Mouse (Mus musculus) hindbrain, embryonic 11.5 days (tissue): Measurements from ENCODE around the gene Ctu1. TPM values are rescaled to one million over a fixed set of nuclear protein-coding genes. Genes with fewer than 3 reads are reported as not detected.

Source experiments
- ATAC-seq: fragments of 200-750 bp; cut with Nextera tagmentation; 2 replicates; pipeline ENCODE4 v1.8.0; 2017; ENCODE audit warnings: mild to moderate bottlenecking, moderate TSS enrichment, moderate library complexity; ENCODE audit not compliant: low FRiP score
- DNase-seq: peaks from one replicate; pipeline ENCODE4 v3.0.0-alpha.2; 2015; ENCODE audit warnings: low spot score
- H3K27ac ChIP-seq: fragments of 300-500 bp; sonication (generic); 2 replicates; pipeline ENCODE4 v1.5.1; 2014; ENCODE audit warnings: mild to moderate bottlenecking, low read depth, low read length
- H3K27me3 ChIP-seq: fragments of 300-500 bp; sonication (generic); 2 replicates; pipeline ENCODE4 v1.6.1; 2014; ENCODE audit warnings: mild to moderate bottlenecking, low read length, moderate library complexity, mixed read lengths; ENCODE audit not compliant: control insufficient read depth, insufficient read depth
- H3K36me3 ChIP-seq: fragments of 300-500 bp; sonication (generic); 2 replicates; pipeline ENCODE4 v1.6.1; 2014; ENCODE audit warnings: mild to moderate bottlenecking, low read length, moderate library complexity, mixed read lengths; ENCODE audit not compliant: control insufficient read depth, insufficient read depth
- H3K4me1 ChIP-seq: fragments of 300-500 bp; sonication (generic); replicated peaks from 2 replicates; pipeline ENCODE4 v1.6.1; 2014; ENCODE audit warnings: low read length, mixed read lengths; ENCODE audit not compliant: control insufficient read depth, insufficient read depth
- H3K4me2 ChIP-seq: fragments of 300-500 bp; sonication (generic); replicated peaks from 2 replicates; pipeline ENCODE4 v1.6.1; 2014; ENCODE audit warnings: mild to moderate bottlenecking, low read depth, low read length
- H3K4me3 ChIP-seq: fragments of 300-500 bp; sonication (generic); 2 replicates; pipeline ENCODE4 v1.5.1; 2014; ENCODE audit warnings: low read depth, low read length
- H3K9ac ChIP-seq: fragments of 300-500 bp; sonication (generic); 2 replicates; pipeline ENCODE4 v1.6.1; 2014; ENCODE audit warnings: low read depth, low read length
- H3K9me3 ChIP-seq: fragments of 300-500 bp; sonication (generic); 2 replicates; pipeline ENCODE4 v1.6.1; 2016; ENCODE audit warnings: low read length; ENCODE audit not compliant: control insufficient read depth
- WGBS: fragments of 180-500 bp; shearing (Covaris S2); extraction: QIAGEN DNeasy Blood & Tissue Kit; methylation state at CpG from one replicate; pipeline ENCODE4 v1.1.7; 2014; 5-methylcytosine and 5-hydroxymethylcytosine counted together
- polyA plus RNA-seq: library from polyadenylated mRNA; unstranded; fragments of >200 nt; fragmentation: Nextera tagmentation; extraction: Ambion mirVana; gene quantifications from 2 replicates; pipeline ENCODE4 v1.2.1, GENCODE M21; 2014

Gene Ctu1
- 9.0 and 9.7 TPM in 2 replicates for polyA plus RNA-seq

DNA sequence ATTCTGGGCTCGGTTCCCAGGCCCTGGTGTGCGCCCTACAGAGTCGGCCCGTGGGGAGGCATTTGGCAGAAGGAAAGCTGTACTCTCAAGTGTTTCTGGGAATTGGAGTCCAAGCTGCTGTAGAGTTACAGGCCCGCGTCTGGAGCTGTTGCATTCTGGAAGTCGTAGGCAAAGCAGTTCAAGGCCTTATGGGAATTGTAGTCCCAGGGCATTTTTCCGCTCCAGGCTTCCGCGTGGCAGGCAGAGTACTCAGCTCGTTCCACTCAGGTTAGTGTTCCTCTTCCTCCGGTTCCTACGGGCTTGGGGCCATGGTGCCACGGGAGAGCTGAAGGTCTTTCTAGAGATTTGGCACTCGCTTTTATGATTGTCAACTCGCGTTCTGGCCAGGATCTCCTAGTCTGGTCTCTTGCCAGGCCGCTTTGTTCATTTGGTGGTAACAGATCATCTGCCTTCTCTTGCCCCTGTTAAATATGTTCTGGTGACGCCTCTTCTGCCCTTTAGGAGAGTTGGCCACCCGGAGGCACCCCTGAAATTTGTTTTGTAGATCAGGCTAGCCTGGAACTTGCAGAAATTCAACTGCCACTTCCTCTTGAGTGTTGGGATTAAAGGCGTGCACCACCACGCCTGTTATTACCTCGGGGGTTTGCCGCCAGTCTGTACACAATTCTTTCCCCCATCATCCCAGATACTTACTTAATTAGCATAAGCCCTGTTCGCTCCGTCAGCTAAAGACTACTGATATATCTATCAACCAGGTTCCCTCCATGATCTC, at the start of gene Ctu1:
Ctu1 (plus strand) TSS at position 208 of the 772 bp plus-strand sequence.
- Histone ChIP-seq H3K9ac (peak within 1 kb of the TSS; percentile 46), H3K4me1 (peaks cover 2% of the 10 kb centered on the region; the same call in 1 of the 2 replicates), H3K4me2 (peak within 1 kb of the TSS; percentile 46), H3K27ac (no peak within 1 kb of the TSS), H3K27me3 (no peaks in the 10 kb centered on the region), H3K9me3 (no peaks in the 10 kb centered on the region), H3K36me3 (peaks cover 14% of the 10 kb centered on the region), H3K4me3 (peak within 1 kb of the TSS; percentile 47)
- ATAC-seq (peak; percentile 94), DNase-seq (peak; percentile 89)
- WGBS = under 1% methylated on average over 26 of the region's 26 CpGs

DNA sequence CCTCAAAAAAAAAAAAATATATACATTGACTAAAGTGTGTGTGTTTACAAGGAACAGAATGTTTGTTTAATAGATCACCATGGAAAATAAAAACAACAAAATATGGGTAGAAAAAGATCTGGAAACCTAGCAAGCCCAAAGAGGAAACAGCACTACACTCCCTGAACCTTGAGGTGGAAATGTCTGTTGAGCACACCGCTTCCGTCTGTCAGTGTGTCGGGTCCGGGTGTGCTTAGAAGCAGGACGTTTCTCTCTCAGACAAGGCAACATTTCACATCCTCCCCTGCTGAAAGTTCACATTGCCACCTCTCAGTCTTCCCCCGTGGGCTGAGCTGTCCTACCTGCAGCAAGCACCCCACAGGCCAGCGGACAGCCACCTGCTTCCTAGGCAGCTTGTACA, 48.9 kb upstream of the Ctu1 start:
- Histone ChIP-seq H3K36me3 (no peaks in the 10 kb centered on the region), H3K4me1 (no peaks in the 10 kb centered on the region), H3K27me3 (no peaks in the 10 kb centered on the region), H3K4me2 (no peak overlapping the region), H3K9me3 (no peaks in the 10 kb centered on the region), H3K9ac (no peak overlapping the region), H3K4me3 (no peak overlapping the region), H3K27ac (no peak overlapping the region)
- DNase-seq (no peak), ATAC-seq (no peak)
- WGBS = 84% methylated on average over 7 of the region's 7 CpGs

DNA sequence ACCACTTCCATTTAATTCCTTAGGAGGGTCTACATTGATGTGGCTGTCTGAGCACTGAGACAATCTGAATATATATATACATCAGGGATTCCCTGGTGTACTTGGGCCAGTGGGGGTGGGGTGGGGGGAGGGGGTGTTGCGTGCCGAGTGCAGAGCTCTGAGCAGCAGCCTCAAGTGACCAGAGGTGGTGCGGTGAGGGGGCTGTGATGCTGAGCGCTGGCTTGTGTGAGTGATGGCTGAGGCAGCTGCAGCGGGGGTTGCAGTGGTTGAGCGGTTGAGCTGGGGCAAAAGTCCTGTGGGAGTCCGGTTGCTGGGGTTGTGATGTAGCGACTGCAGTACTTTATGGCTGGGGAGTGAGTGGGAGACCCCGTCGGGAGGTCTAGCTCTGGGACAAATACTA, 48.0 kb upstream of the Ctu1 start:
- Histone ChIP-seq H3K9ac (no peak overlapping the region), H3K4me2 (no peak overlapping the region), H3K27me3 (no peaks in the 10 kb centered on the region), H3K36me3 (no peaks in the 10 kb centered on the region), H3K9me3 (no peaks in the 10 kb centered on the region), H3K4me3 (no peak overlapping the region), H3K27ac (no peak overlapping the region), H3K4me1 (no peaks in the 10 kb centered on the region)
- peak; percentile 13 for DNase-seq
- 17% methylated on average over 10 of the region's 10 CpGs for WGBS
- peak; percentile 63 for ATAC-seq

DNA sequence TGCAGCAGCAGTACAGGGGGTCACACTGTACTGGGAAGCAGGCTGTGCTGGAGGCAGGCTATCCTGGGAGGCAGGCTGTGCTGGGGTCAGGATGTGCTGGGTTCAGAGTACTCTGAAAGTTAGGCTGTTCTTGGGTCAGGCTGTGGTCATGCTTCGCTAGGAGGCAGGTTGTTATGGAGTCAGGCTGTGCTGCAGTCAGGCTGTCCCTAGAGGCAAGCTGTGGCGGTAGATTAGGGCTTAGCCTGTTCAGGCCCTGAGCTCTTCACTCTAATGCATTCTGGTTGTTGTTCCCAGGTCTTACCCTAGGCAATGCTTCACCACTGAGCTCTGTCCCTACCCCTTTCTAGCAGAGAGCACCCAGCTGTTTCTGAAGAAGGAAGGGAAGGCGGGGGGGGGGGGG, 46.8 kb upstream of the Ctu1 start:
- no peaks in the 10 kb centered on the region for H3K4me1 ChIP-seq
- H3K27ac ChIP-seq = no peak overlapping the region
- H3K4me3 ChIP-seq = no peak overlapping the region
- no peaks in the 10 kb centered on the region for H3K27me3 ChIP-seq
- H3K36me3 ChIP-seq = no peaks in the 10 kb centered on the region
- 62% methylated on average over 3 of the region's 3 CpGs for WGBS
- ATAC-seq = 0 out of 2 replicates have a peak, but pooled peaks have one; percentile 43
- DNase-seq = no peak
- H3K9ac ChIP-seq = no peak overlapping the region
- H3K9me3 ChIP-seq = no peaks in the 10 kb centered on the region
- no peak overlapping the region for H3K4me2 ChIP-seq

DNA sequence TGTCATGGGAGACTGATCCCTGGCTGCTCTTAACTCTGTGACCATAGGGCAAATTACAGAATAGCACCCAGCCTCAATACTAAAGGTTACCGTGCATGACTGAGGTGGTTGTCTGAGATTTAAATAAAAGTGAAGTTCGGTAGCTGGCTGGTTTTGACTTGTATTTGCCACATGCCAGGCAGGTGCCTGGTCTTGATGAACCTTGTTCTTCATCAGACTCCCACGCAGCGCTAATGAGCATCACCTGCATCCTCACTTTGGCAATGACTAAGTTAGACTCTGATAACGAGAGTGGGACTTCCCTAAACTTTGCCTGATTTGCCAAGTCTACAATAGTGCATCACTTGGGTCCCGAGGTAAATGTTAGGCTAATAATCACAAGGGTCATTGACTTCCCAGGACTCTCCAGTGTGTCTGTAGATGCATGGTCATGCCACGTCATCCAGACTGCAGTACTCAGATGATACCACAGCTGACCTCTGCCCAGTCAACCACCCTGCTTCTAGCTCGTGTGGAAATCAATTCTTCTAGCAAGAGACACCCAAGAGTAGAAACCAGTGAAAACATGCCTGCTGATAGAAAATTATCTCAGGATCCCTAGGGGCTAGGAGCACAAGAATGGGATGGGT, 45.9 kb upstream of the Ctu1 start:
- no peak for DNase-seq
- no peak overlapping the region for H3K4me2 ChIP-seq
- no peaks in the 10 kb centered on the region for H3K27me3 ChIP-seq
- H3K9ac ChIP-seq = no peak overlapping the region
- no peaks in the 10 kb centered on the region for H3K4me1 ChIP-seq
- no peaks in the 10 kb centered on the region for H3K9me3 ChIP-seq
- no peak for ATAC-seq
- 85% methylated on average over 8 of the region's 8 CpGs for WGBS
- no peak overlapping the region for H3K4me3 ChIP-seq
- H3K27ac ChIP-seq = no peak overlapping the region
- no peaks in the 10 kb centered on the region for H3K36me3 ChIP-seq

DNA sequence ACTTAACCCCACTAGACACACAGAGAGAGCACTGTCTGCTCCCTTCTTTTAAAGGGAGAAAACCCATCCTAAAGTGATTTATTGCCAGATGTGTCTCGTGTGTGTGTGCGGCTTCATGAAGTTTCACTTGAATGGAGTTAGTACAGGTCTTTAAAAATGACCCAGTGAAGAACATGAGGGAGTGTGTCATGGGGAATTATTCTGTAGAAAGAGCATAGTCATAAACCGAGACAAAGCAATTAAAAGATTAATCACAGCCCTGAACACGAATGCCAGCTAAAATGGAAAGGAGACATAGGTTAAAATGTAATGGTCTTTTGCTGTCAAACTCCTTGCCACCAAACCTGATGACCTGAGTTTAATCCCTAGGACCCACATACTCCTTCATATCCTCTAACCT, 37.9 kb upstream of the Ctu1 start:
- Histone ChIP-seq H3K4me1 (no peaks in the 10 kb centered on the region), H3K4me2 (no peak overlapping the region), H3K9ac (no peak overlapping the region), H3K4me3 (no peak overlapping the region), H3K27ac (no peak overlapping the region), H3K9me3 (no peaks in the 10 kb centered on the region), H3K27me3 (no peaks in the 10 kb centered on the region), H3K36me3 (no peaks in the 10 kb centered on the region)
- 83% methylated on average over 4 of the region's 4 CpGs for WGBS
- ATAC-seq (no peak), DNase-seq (no peak)

DNA sequence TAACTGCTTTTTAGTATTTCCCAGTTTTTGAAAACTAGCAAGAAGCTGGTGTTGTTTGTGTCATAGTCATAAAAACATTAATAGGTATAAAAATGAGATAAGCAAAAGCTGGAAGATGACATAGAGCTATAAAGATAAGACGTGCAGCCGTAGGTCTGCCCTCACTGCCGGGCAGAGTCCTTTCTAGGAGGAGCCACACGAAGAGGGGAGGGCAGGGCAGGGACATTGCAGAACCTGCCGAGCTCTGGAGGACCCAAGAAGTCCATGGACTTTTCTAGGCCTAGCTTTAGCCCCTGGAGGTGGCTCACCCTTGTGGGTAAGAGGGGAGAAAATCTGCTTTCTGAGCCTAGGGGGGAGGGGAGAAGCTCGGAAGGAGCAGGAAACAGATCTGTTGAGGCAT, 37.3 kb upstream of the Ctu1 start, which contains the start of gene Ceacam18:
Ceacam18 (plus strand) TSS at position 208 of the 400 bp plus-strand sequence.
- H3K36me3 ChIP-seq = no peaks in the 10 kb centered on the region
- H3K9ac ChIP-seq = no peak within 1 kb of the TSS
- no peaks in the 10 kb centered on the region for H3K27me3 ChIP-seq
- H3K4me2 ChIP-seq = no peak within 1 kb of the TSS
- H3K9me3 ChIP-seq = no peaks in the 10 kb centered on the region
- no peak within 1 kb of the TSS for H3K4me3 ChIP-seq
- no peak for ATAC-seq
- H3K27ac ChIP-seq = no peak within 1 kb of the TSS
- no peak for DNase-seq
- H3K4me1 ChIP-seq = no peaks in the 10 kb centered on the region
- WGBS = 79% methylated on average over 6 of the region's 6 CpGs

DNA sequence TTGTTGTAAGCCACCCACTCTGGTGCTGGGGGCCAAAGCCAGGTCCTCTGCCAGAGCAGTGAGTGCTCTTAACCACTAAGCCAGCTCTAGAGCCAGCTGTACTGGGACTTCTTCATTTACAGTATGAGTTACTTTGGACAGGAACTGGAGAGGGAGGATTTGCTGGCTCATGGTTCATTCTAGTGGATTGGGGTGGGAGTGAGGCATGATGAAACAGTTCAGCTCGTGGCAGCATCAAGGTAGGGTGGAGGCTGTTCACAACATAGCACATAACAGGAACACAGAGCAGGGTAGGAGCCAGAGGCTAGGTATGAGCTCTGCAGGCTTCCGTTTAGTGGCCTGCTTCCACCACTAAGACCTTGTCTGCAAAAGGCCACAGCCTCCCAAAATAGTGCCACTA, 35.6 kb upstream of the Ctu1 start:
- Histone ChIP-seq H3K27ac (no peak overlapping the region), H3K4me2 (no peak overlapping the region), H3K36me3 (no peaks in the 10 kb centered on the region), H3K27me3 (no peaks in the 10 kb centered on the region), H3K4me1 (no peaks in the 10 kb centered on the region), H3K4me3 (no peak overlapping the region), H3K9me3 (no peaks in the 10 kb centered on the region), H3K9ac (no peak overlapping the region)
- DNase-seq (no peak), ATAC-seq (no peak)
- WGBS = 66% methylated on average over 2 of the region's 2 CpGs

DNA sequence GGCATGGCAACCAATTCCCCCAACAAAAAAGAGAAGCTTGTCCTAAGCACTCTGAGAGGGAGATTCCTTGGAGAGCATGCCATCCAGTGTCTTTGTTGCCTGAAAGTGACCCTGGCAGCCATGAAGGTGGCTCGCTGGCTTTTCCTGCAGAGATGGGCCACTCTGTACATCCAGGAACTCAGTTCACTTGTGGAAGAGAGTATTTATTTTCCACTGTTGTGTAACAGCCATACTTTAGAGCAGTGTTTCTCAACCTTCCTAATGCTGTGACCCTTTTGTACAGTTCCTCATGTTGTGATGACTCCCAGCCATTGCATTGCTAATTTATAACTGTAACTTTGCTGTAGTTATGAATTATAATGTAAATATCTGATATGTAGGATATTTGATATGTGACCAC, 34.7 kb upstream of the Ctu1 start:
- Histone ChIP-seq H3K9me3 (no peaks in the 10 kb centered on the region), H3K4me3 (no peak overlapping the region), H3K27me3 (no peaks in the 10 kb centered on the region), H3K9ac (no peak overlapping the region), H3K4me1 (no peaks in the 10 kb centered on the region), H3K4me2 (no peak overlapping the region), H3K36me3 (no peaks in the 10 kb centered on the region), H3K27ac (no peak overlapping the region)
- no peak for DNase-seq
- WGBS = 81% methylated on average over 1 of the region's 1 CpGs
- ATAC-seq = no peak
